Mouse (Mus musculus) forebrain, embryonic 13.5 days (tissue): ENCODE results near the gene Nacad. TPM values are rescaled to one million over a fixed set of nuclear protein-coding genes. Genes with fewer than 3 reads are reported as not detected.
A peak's percentile ranks its signal among the peaks of the same experiment; 100 is the strongest.

Experiments used
- ATAC-seq: fragments of 200-750 bp; cut with Nextera tagmentation; 2 replicates; pipeline ENCODE4 v1.8.0; 2017
- H3K27ac ChIP-seq: fragments of 300-500 bp; sonication (generic); 2 replicates; pipeline ENCODE4 v1.5.1; 2015; ENCODE audit warnings: inconsistent platforms, mild to moderate bottlenecking, moderate library complexity
- H3K27me3 ChIP-seq: fragments of 300-500 bp; sonication (generic); 2 replicates; pipeline ENCODE4 v1.6.1; 2015; ENCODE audit warnings: mild to moderate bottlenecking, inconsistent platforms
- H3K36me3 ChIP-seq: fragments of 300-500 bp; sonication (generic); 2 replicates; pipeline ENCODE4 v1.6.1; 2015; ENCODE audit warnings: mild to moderate bottlenecking, inconsistent platforms; ENCODE audit not compliant: poor library complexity, severe bottlenecking
- H3K4me1 ChIP-seq: fragments of 300-500 bp; sonication (generic); 2 replicates; pipeline ENCODE4 v1.6.1; 2015; ENCODE audit warnings: inconsistent platforms
- H3K4me2 ChIP-seq: fragments of 300-500 bp; sonication (generic); 2 replicates; pipeline ENCODE4 v1.6.1; 2015; ENCODE audit warnings: inconsistent platforms, mild to moderate bottlenecking, moderate library complexity
- H3K4me3 ChIP-seq: fragments of 300-500 bp; sonication (generic); 2 replicates; pipeline ENCODE4 v1.5.1; 2015; ENCODE audit warnings: mild to moderate bottlenecking, inconsistent platforms
- H3K9ac ChIP-seq: fragments of 300-500 bp; sonication (generic); 2 replicates; pipeline ENCODE4 v1.6.1; 2015; ENCODE audit warnings: mild to moderate bottlenecking, inconsistent platforms
- H3K9me3 ChIP-seq: fragments of 300-500 bp; sonication (generic); replicated peaks from 2 replicates; pipeline ENCODE4 v1.6.1; 2016; ENCODE audit warnings: inconsistent platforms
- WGBS: fragments of 180-500 bp; shearing (Covaris S2); methylation state at CpG from one replicate; pipeline ENCODE4 v1.1.7; 2015; 5-methylcytosine and 5-hydroxymethylcytosine counted together
- polyA plus RNA-seq: library from polyadenylated mRNA; unstranded; fragments of >200 nt; fragmentation: Nextera tagmentation; extraction: Ambion mirVana; gene quantifications from 2 replicates; pipeline ENCODE4 v1.2.1, GENCODE M21; 2015

Gene Nacad
- polyA plus RNA-seq, 1 experiment from 2014 or later = 50.1 TPM

GRCm38 (mm10) chr11:6568584-6569409 is 37.1 kb downstream of the Nacad start:
- Histone ChIP-seq H3K9me3 (no peaks in the 10 kb centered on the region), H3K27me3 (no peaks in the 10 kb centered on the region), H3K4me3 (no peak overlapping the region), H3K27ac (peak overlapping the region; percentile 65), H3K36me3 (peaks cover 35% of the 10 kb centered on the region), H3K9ac (peak overlapping the region; percentile 6; the same call in 1 of the 2 replicates), H3K4me2 (no peak overlapping the region; the same call in 1 of the 2 replicates), H3K4me1 (peaks cover 18% of the 10 kb centered on the region)
- 56% methylated on average over 11 of the region's 11 CpGs for WGBS
- peak; percentile 63; the same call in 1 of the 2 replicates for ATAC-seq

- Histone ChIP-seq H3K4me3 (no peak overlapping the region), H3K4me2 (no peak overlapping the region), H3K27ac (0 out of 2 replicates have a peak overlapping the region, but pooled peaks have one; percentile 65), H3K4me1 (peaks cover 18% of the 10 kb centered on the region), H3K27me3 (no peaks in the 10 kb centered on the region), H3K36me3 (peaks cover 37% of the 10 kb centered on the region), H3K9ac (no peak overlapping the region), H3K9me3 (no peaks in the 10 kb centered on the region)
- ATAC-seq = no peak
- WGBS = 88% methylated on average over 8 of the region's 8 CpGs
Observed at GRCm38 (mm10) chr11:6567951-6568350, 37.9 kb downstream of the Nacad start.

GRCm38 (mm10) chr11:6566496-6566895 is 39.4 kb downstream of the Nacad start:
- Histone ChIP-seq H3K27ac (no peak overlapping the region), H3K9ac (no peak overlapping the region), H3K4me1 (peaks cover 18% of the 10 kb centered on the region), H3K9me3 (no peaks in the 10 kb centered on the region), H3K36me3 (peaks cover 28% of the 10 kb centered on the region), H3K27me3 (no peaks in the 10 kb centered on the region), H3K4me2 (no peak overlapping the region), H3K4me3 (no peak overlapping the region)
- WGBS = 89% methylated on average over 4 of the region's 4 CpGs
- no peak for ATAC-seq

- no peak overlapping the region for H3K4me3 ChIP-seq
- 91% methylated on average over 4 of the region's 4 CpGs for WGBS
- no peaks in the 10 kb centered on the region for H3K9me3 ChIP-seq
- 0 out of 2 replicates have a peak, but pooled peaks cover 4% of the 10 kb centered on the region for H3K4me1 ChIP-seq
- ATAC-seq = no peak
- H3K27me3 ChIP-seq = no peaks in the 10 kb centered on the region
- no peak overlapping the region for H3K27ac ChIP-seq
- H3K4me2 ChIP-seq = no peak overlapping the region
- H3K36me3 ChIP-seq = peaks cover 14% of the 10 kb centered on the region
- no peak overlapping the region for H3K9ac ChIP-seq
Observed at GRCm38 (mm10) chr11:6563201-6563600, 42.7 kb downstream of the Nacad start.

GRCm38 (mm10) chr11:6562359-6562758 is 43.5 kb downstream of the Nacad start:
- no peaks in the 10 kb centered on the region for H3K9me3 ChIP-seq
- H3K36me3 ChIP-seq = peaks cover 14% of the 10 kb centered on the region
- WGBS = 88% methylated on average over 6 of the region's 6 CpGs
- no peak overlapping the region for H3K9ac ChIP-seq
- no peaks in the 10 kb centered on the region for H3K27me3 ChIP-seq
- H3K27ac ChIP-seq = no peak overlapping the region
- no peak for ATAC-seq
- no peaks in the 10 kb centered on the region for H3K4me1 ChIP-seq
- no peak overlapping the region for H3K4me2 ChIP-seq
- no peak overlapping the region for H3K4me3 ChIP-seq

- Histone ChIP-seq H3K27ac (no peak overlapping the region), H3K4me1 (no peaks in the 10 kb centered on the region), H3K9me3 (no peaks in the 10 kb centered on the region), H3K9ac (no peak overlapping the region), H3K27me3 (no peaks in the 10 kb centered on the region), H3K36me3 (peaks cover 19% of the 10 kb centered on the region), H3K4me3 (no peak overlapping the region), H3K4me2 (no peak overlapping the region)
- ATAC-seq = no peak
- WGBS = 90% methylated on average over 4 of the region's 4 CpGs
Observed at GRCm38 (mm10) chr11:6561474-6561873, 44.4 kb downstream of the Nacad start.

- WGBS = 90% methylated on average over 13 of the region's 13 CpGs
- Histone ChIP-seq H3K4me1 (no peaks in the 10 kb centered on the region), H3K9me3 (no peaks in the 10 kb centered on the region), H3K9ac (no peak overlapping the region), H3K4me3 (no peak overlapping the region), H3K27ac (no peak overlapping the region), H3K27me3 (no peaks in the 10 kb centered on the region), H3K36me3 (peaks cover 19% of the 10 kb centered on the region), H3K4me2 (no peak overlapping the region)
- ATAC-seq = no peak
Observed at GRCm38 (mm10) chr11:6560655-6561360, 45.0 kb downstream of the Nacad start.

GRCm38 (mm10) chr11:6559996-6560395 is 45.9 kb downstream of the Nacad start:
- H3K4me2 ChIP-seq = no peak overlapping the region
- H3K27ac ChIP-seq = no peak overlapping the region
- no peak overlapping the region for H3K4me3 ChIP-seq
- no peaks in the 10 kb centered on the region for H3K9me3 ChIP-seq
- H3K36me3 ChIP-seq = peaks cover 15% of the 10 kb centered on the region
- peaks cover 1% of the 10 kb centered on the region for H3K4me1 ChIP-seq
- no peaks in the 10 kb centered on the region for H3K27me3 ChIP-seq
- no peak for ATAC-seq
- no peak overlapping the region for H3K9ac ChIP-seq
- WGBS = 91% methylated on average over 2 of the region's 2 CpGs

GRCm38 (mm10) chr11:6558234-6558633 is 47.6 kb downstream of the Nacad start:
- no peaks in the 10 kb centered on the region for H3K27me3 ChIP-seq
- no peak for ATAC-seq
- no peak overlapping the region for H3K27ac ChIP-seq
- no peak overlapping the region for H3K4me2 ChIP-seq
- no peak overlapping the region for H3K4me3 ChIP-seq
- H3K36me3 ChIP-seq = peaks cover 9% of the 10 kb centered on the region; the same call in 1 of the 2 replicates
- peaks cover 10% of the 10 kb centered on the region for H3K4me1 ChIP-seq
- H3K9ac ChIP-seq = no peak overlapping the region
- 87% methylated on average over 3 of the region's 3 CpGs for WGBS
- H3K9me3 ChIP-seq = no peaks in the 10 kb centered on the region

- Histone ChIP-seq H3K4me2 (no peak overlapping the region), H3K27ac (no peak overlapping the region), H3K36me3 (peaks cover 8% of the 10 kb centered on the region; the same call in 1 of the 2 replicates), H3K9ac (no peak overlapping the region), H3K27me3 (no peaks in the 10 kb centered on the region), H3K4me3 (no peak overlapping the region), H3K9me3 (no peaks in the 10 kb centered on the region), H3K4me1 (peaks cover 21% of the 10 kb centered on the region)
- 95% methylated on average over 3 of the region's 3 CpGs for WGBS
- no peak for ATAC-seq
Observed at GRCm38 (mm10) chr11:6550201-6550600, 55.7 kb downstream of the Nacad start.

GRCm38 (mm10) chr11:6549770-6550169 is 56.1 kb downstream of the Nacad start:
- H3K27me3 ChIP-seq = no peaks in the 10 kb centered on the region
- H3K27ac ChIP-seq = no peak overlapping the region
- no peak overlapping the region for H3K4me2 ChIP-seq
- no peak overlapping the region for H3K9ac ChIP-seq
- H3K9me3 ChIP-seq = no peaks in the 10 kb centered on the region
- 93% methylated on average over 2 of the region's 2 CpGs for WGBS
- H3K4me1 ChIP-seq = peaks cover 18% of the 10 kb centered on the region
- H3K36me3 ChIP-seq = peaks cover 8% of the 10 kb centered on the region; the same call in 1 of the 2 replicates
- H3K4me3 ChIP-seq = no peak overlapping the region
- ATAC-seq = no peak
